Mouse (Mus musculus) embryonic facial prominence, embryonic 10.5 days (tissue): ENCODE data around the gene Zer1. TPM values are rescaled to one million over a fixed set of nuclear protein-coding genes. Genes with fewer than 3 reads are reported as not detected.
"Not testable (repeated sequence)": the region's sequence is repeated elsewhere in the genome, so short reads cannot be mapped to it uniquely, and the experiment has no call there.

Source experiments
- DNase-seq: peaks from one replicate; pipeline ENCODE4 v3.0.0-alpha.2; 2017; ENCODE audit warnings: low spot score
- H3K27ac ChIP-seq: fragments of 300-500 bp; sonication (generic); replicated peaks from 2 replicates; pipeline ENCODE4 v1.5.1; 2016; ENCODE audit warnings: mild to moderate bottlenecking
- H3K27me3 ChIP-seq: fragments of 300-500 bp; sonication (generic); replicated peaks from 2 replicates; pipeline ENCODE4 v1.6.1; 2016; ENCODE audit warnings: low read depth, mild to moderate bottlenecking; ENCODE audit not compliant: poor library complexity, severe bottlenecking
- H3K36me3 ChIP-seq: fragments of 300-500 bp; sonication (generic); replicated peaks from 2 replicates; pipeline ENCODE4 v1.6.1; 2016; ENCODE audit warnings: mild to moderate bottlenecking, moderate library complexity
- H3K4me1 ChIP-seq: fragments of 300-500 bp; sonication (generic); 2 replicates; pipeline ENCODE4 v1.6.1; 2016
- H3K4me3 ChIP-seq: fragments of 300-500 bp; sonication (generic); 2 replicates; pipeline ENCODE4 v1.5.1; 2016; ENCODE audit warnings: mild to moderate bottlenecking, moderate library complexity
- H3K9me3 ChIP-seq: fragments of 300-500 bp; sonication (generic); 2 replicates; pipeline ENCODE4 v1.6.1; 2016; ENCODE audit warnings: mild to moderate bottlenecking
- WGBS: fragments of 180-500 bp; shearing (Covaris S2); methylation state at CpG from one replicate; pipeline ENCODE4 v1.1.7; 2016; 5-methylcytosine and 5-hydroxymethylcytosine counted together
- polyA plus RNA-seq: library from polyadenylated mRNA; unstranded; fragments of >200 nt; fragmentation: Nextera tagmentation; extraction: Ambion mirVana; gene quantifications from 2 replicates; pipeline ENCODE4 v1.2.1, GENCODE M21; 2016

Gene Zer1
- polyA plus RNA-seq, 1 experiment from 2014 or later: 7.4 TPM

- not testable (repeated sequence) for DNase-seq
Observed at GRCm38 (mm10) chr2:30140021-30140420, 15.6 kb upstream of the Zer1 start.

GRCm38 (mm10) chr2:30136458-30136857 is 12.1 kb upstream of the Zer1 start:
- no peaks in the 10 kb centered on the region for H3K9me3 ChIP-seq
- no peak for DNase-seq
- peak overlapping the region; percentile 16; the same call in 1 of the 2 replicates for H3K4me3 ChIP-seq
- peaks cover 63% of the 10 kb centered on the region for H3K36me3 ChIP-seq
- 92% methylated on average over 10 of the region's 10 CpGs for WGBS
- no peak overlapping the region for H3K27ac ChIP-seq
- peaks cover 24% of the 10 kb centered on the region for H3K4me1 ChIP-seq
- H3K27me3 ChIP-seq: no peaks in the 10 kb centered on the region

More at GRCm38 (mm10) chr2:30140021-30140420, 15.6 kb upstream of the Zer1 start:
- H3K4me1 ChIP-seq, H3K27ac ChIP-seq, H3K4me3 ChIP-seq, H3K27me3 ChIP-seq, H3K9me3 ChIP-seq: not testable (repeated sequence)
- H3K36me3 ChIP-seq: peaks cover 95% of the 10 kb centered on the region
- WGBS: 95% methylated on average over 4 of the region's 4 CpGs

- Histone ChIP-seq H3K27ac (peak overlapping the region; percentile 90; the same call in 1 of the 2 replicates), H3K4me1 (peaks cover 24% of the 10 kb centered on the region), H3K4me3 (peak overlapping the region; percentile 91), H3K9me3 (no peaks in the 10 kb centered on the region), H3K27me3 (no peaks in the 10 kb centered on the region), H3K36me3 (peaks cover 49% of the 10 kb centered on the region)
- WGBS: 73% methylated on average over 10 of the region's 10 CpGs
- DNase-seq: no peak
Observed at GRCm38 (mm10) chr2:30134928-30135620, 10.7 kb upstream of the Zer1 start.

GRCm38 (mm10) chr2:30134378-30134711 is 10.0 kb upstream of the Zer1 start:
- peaks cover 24% of the 10 kb centered on the region for H3K4me1 ChIP-seq
- DNase-seq: no peak
- peak overlapping the region; percentile 90 for H3K27ac ChIP-seq
- peaks cover 44% of the 10 kb centered on the region for H3K36me3 ChIP-seq
- WGBS: 27% methylated on average over 6 of the region's 6 CpGs
- H3K27me3 ChIP-seq: no peaks in the 10 kb centered on the region
- H3K9me3 ChIP-seq: no peaks in the 10 kb centered on the region
- H3K4me3 ChIP-seq: peak overlapping the region; percentile 91

- Histone ChIP-seq H3K27me3 (no peaks in the 10 kb centered on the region), H3K4me3 (peak within 1 kb of the TSS; percentile 91), H3K9me3 (no peaks in the 10 kb centered on the region), H3K27ac (peak within 1 kb of the TSS; percentile 90), H3K36me3 (peaks cover 41% of the 10 kb centered on the region), H3K4me1 (peaks cover 24% of the 10 kb centered on the region)
- DNase-seq: peak; percentile 97
- WGBS: under 1% methylated on average over 46 of the region's 46 CpGs
Observed at GRCm38 (mm10) chr2:30133613-30134377, 9.4 kb upstream of the Zer1 start, which contains the start of gene Tbc1d13. Gene Tbc1d13 (plus strand): TSS chr2:30133746.

GRCm38 (mm10) chr2:30132801-30133612 is 8.6 kb upstream of the Zer1 start:
- H3K27ac ChIP-seq: peak overlapping the region; percentile 90

GRCm38 (mm10) chr2:30131240-30131639 is 6.9 kb upstream of the Zer1 start:
- Histone ChIP-seq H3K36me3 (peaks cover 16% of the 10 kb centered on the region), H3K4me1 (peaks cover 24% of the 10 kb centered on the region)
- H3K9me3 ChIP-seq, H3K27me3 ChIP-seq, H3K27ac ChIP-seq, DNase-seq, H3K4me3 ChIP-seq: not testable (repeated sequence)
- WGBS: 70% methylated on average over 5 of the region's 5 CpGs

More at GRCm38 (mm10) chr2:30132801-30133612, 8.6 kb upstream of the Zer1 start:
- 20% methylated on average over 16 of the region's 16 CpGs for WGBS
- Histone ChIP-seq H3K4me1 (peaks cover 24% of the 10 kb centered on the region), H3K27me3 (no peaks in the 10 kb centered on the region), H3K36me3 (peaks cover 34% of the 10 kb centered on the region), H3K9me3 (no peaks in the 10 kb centered on the region), H3K4me3 (peak overlapping the region; percentile 91)
- no peak for DNase-seq

GRCm38 (mm10) chr2:30130156-30130555 is 5.8 kb upstream of the Zer1 start:
- no peaks in the 10 kb centered on the region for H3K27me3 ChIP-seq
- WGBS: 84% methylated on average over 4 of the region's 4 CpGs
- peaks cover 25% of the 10 kb centered on the region for H3K4me1 ChIP-seq
- H3K9me3 ChIP-seq: no peaks in the 10 kb centered on the region
- H3K36me3 ChIP-seq: peaks cover 5% of the 10 kb centered on the region
- H3K27ac ChIP-seq: no peak overlapping the region
- no peak overlapping the region for H3K4me3 ChIP-seq
- no peak for DNase-seq

GRCm38 (mm10) chr2:30128789-30129188 is 4.4 kb upstream of the Zer1 start:
- H3K4me3 ChIP-seq: no peak overlapping the region
- no peak overlapping the region for H3K27ac ChIP-seq
- 32% methylated on average over 2 of the region's 2 CpGs for WGBS
- no peaks in the 10 kb centered on the region for H3K9me3 ChIP-seq
- peaks cover 25% of the 10 kb centered on the region for H3K4me1 ChIP-seq
- H3K27me3 ChIP-seq: no peaks in the 10 kb centered on the region
- DNase-seq: no peak
- no peaks in the 10 kb centered on the region for H3K36me3 ChIP-seq

GRCm38 (mm10) chr2:30123729-30124471 is 485 bp downstream of the Zer1 start:
- peaks cover 36% of the 10 kb centered on the region for H3K4me1 ChIP-seq
- no peak for DNase-seq
- peak overlapping the region; percentile 93 for H3K27ac ChIP-seq
- peaks cover 9% of the 10 kb centered on the region; the same call in 1 of the 2 replicates for H3K36me3 ChIP-seq
- WGBS: under 1% methylated on average over 44 of the region's 44 CpGs
- no peaks in the 10 kb centered on the region for H3K9me3 ChIP-seq
- H3K4me3 ChIP-seq: peak overlapping the region; percentile 97
- H3K27me3 ChIP-seq: no peaks in the 10 kb centered on the region

- Histone ChIP-seq H3K4me3 (no peak overlapping the region; the same call in 1 of the 2 replicates), H3K9me3 (no peaks in the 10 kb centered on the region), H3K4me1 (peaks cover 36% of the 10 kb centered on the region), H3K36me3 (peaks cover 9% of the 10 kb centered on the region; the same call in 1 of the 2 replicates), H3K27me3 (no peaks in the 10 kb centered on the region), H3K27ac (no peak overlapping the region)
- WGBS: 82% methylated on average over 5 of the region's 5 CpGs
- no peak for DNase-seq
Observed at GRCm38 (mm10) chr2:30122766-30123165, 1.6 kb downstream of the Zer1 start.

- WGBS: 89% methylated on average over 4 of the region's 4 CpGs
- no peaks in the 10 kb centered on the region for H3K27me3 ChIP-seq
- H3K4me3 ChIP-seq: no peak overlapping the region
- no peak overlapping the region for H3K27ac ChIP-seq
- no peaks in the 10 kb centered on the region for H3K9me3 ChIP-seq
- DNase-seq: no peak
- peaks cover 9% of the 10 kb centered on the region; the same call in 1 of the 2 replicates for H3K36me3 ChIP-seq
- peaks cover 34% of the 10 kb centered on the region for H3K4me1 ChIP-seq
Observed at GRCm38 (mm10) chr2:30120269-30120668, 4.1 kb downstream of the Zer1 start.
